Mouse (Mus musculus) urinary bladder, adult 2 months (tissue): ENCODE data around the gene Ktn1. TPM values are rescaled to one million over a fixed set of nuclear protein-coding genes. Genes with fewer than 3 reads are reported as not detected.

ENCODE experiments used
- DNase-seq: peaks from one replicate; pipeline ENCODE4 v3.0.0; 2022; ENCODE audit warnings: low spot score
- polyA plus RNA-seq: library from polyadenylated mRNA; depleted of rRNA; stranded (reverse); fragments of >200 nt; gene quantifications from 2 replicates; pipeline ENCODE4 v1.2.3, GENCODE M21; 2012; rRNA removed

Ktn1 gene
- polyA plus RNA-seq, result 50.8 and 54.8 TPM in 2 replicates

DNA sequence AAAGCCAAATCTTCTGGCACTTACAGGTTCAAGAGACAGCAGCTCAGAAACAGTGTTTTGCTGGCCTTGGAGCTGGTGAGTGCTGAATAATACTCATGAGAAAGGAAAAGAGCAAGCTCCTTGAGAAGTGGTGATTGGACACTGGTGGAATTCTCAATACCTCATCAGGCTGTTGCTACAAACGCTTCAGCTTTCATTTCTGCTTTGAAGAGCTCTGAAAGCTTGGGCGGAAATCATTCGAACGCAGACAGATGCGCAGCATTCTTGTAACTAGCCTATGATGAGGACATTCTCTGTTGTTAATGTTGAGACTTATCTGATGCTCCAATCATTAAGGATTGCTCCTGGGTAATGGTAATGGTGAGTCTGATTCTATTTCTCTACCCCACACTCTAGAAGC lies at the start of gene Ktn1:
TSS of gene Ktn1 (plus strand) at position 231 of the 400 bp plus-strand sequence.
- DNase-seq, result no peak

GRCm38 (mm10) chr14:47613254-47613653 lies 35.0 kb upstream of the Ktn1 start:
- no peak for DNase-seq

- DNase-seq, result no peak
Observed at GRCm38 (mm10) chr14:47618891-47619290, 29.4 kb upstream of the Ktn1 start.

DNA sequence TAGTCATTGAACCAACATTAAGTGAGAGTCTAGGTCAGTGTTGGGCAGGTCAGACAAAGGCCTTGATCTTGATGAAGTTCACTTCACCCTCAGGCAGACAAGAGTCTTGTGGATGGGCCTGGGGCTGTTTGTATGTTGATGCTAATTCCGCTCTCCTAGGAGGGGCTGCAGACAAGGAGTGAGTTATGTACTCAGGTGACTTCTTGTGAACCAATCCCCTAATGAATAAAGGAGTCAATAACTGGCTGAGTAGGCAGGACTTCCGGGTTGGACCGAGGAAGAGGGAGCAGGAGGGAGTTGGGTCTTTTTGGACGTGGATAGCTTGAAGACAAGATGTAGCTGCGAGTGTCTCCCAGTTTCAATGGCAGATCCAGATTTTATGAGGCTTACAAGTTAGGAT lies 26.3 kb upstream of the Ktn1 start:
- DNase-seq, result no peak

DNA sequence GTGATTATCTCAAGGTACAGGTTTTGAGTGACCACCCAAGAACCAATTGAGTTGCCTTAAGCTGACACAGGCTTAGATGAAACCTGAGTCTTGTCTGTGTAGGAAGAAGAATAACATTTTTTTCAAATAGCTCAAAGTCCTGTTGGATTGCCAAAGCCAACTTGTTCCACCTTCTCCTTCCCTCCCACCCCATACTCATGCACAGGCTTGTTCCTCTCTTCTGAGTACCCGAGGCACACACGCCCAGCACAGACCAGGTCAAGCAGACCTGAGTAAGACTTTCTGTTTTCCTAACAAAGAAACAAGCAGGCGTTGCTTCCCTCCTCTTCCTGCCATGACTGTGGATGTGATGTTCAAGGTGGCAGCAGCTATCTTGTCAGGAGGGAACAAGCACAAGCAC lies 23.4 kb upstream of the Ktn1 start:
- DNase-seq, result no peak

DNA sequence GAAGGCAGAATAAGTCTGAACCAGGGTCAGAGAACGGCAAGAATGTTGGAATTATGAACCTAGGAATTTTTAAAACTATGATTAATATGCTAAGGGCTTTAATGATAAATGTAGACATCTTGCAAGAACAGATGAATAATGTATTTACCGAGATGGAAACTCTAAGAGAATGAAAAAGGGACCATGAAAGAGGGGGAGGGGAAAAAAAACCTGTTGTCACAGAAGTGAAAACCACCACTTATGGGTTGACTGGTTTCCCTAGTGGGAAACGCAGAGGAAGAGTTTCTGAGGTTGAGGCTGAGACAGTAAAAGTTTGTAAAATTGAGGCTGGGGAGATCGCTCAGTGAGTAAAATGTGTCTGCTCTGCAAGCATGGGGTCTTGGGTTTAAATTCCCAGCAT lies 22.1 kb upstream of the Ktn1 start:
- no peak for DNase-seq

DNA sequence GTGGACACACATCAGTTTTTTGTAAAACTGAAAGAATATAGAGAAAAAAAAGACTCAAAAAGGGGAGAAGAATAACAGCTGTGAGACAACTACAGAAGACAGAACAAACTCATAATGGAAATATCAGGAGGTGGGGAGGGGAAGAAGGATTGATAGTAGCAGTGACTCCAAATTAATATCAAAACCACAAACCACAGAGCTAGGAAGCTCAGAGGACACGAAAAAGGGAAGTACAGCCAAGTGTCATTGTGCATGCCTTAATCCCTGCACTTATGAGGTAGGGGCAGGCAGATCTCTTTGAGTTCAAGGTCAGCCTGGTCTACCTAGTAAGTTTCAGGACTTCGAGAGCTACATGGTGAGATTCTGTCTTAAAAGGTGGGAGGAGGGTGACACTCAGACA lies 21.4 kb upstream of the Ktn1 start:
- DNase-seq, result no peak

DNA sequence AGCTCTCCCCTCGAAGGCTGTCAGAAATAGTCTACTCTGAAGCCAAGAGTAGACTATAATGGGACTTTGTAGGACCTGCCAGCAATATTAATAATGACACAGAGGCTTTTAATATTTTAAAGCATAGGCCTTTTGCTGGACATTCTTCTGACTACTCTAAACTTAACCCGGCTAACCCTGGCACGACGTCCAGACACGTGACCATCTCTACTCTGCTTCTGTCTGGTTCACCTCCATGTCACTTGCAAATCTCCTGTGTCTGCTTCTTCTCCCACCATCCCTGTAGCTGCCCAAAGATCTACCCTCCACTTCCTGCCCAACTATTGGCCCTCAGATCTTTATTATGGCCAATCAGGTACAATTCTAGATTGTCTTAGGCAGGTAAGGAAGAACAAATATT lies 20.9 kb upstream of the Ktn1 start:
- no peak for DNase-seq

DNA sequence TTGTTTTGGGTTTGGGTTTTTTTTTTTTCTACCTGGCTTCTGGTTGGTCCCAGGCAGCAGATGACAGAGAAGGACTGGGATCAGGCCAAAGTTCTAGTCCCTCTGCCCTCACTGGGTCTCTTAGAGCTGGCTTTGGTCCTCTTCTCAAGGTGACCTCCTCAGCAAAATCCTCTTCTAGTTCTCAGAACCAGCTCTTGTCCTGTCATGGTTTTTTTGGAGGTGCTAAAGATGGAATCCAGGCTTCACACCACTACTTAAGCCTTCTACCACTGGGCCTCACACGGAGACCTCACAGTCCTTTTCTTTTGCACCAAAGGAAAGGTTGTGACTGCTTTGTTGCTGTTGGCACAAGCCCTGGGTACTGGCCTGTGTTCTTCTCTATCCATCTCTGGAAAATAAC lies 15.8 kb upstream of the Ktn1 start:
- no peak for DNase-seq

DNA sequence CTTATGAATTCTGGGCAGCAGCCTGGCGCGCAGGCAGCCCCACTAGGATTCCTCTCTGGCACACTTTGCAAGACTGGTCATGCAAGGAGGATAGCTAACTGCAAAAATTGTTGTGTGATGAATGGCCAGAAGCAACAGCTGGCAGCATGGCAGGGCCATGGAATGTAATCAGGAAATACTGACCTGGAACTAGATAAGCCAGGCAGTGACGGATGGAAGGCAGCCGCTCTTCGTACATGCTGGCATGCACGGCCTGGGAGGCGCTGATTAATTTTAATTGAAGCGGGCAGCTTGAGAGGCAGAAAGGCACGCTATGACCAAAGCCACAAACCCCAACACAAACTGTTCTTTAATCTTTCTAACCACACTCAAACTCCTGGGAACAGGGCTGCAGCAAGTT lies 13.8 kb upstream of the Ktn1 start:
- no peak for DNase-seq

DNA sequence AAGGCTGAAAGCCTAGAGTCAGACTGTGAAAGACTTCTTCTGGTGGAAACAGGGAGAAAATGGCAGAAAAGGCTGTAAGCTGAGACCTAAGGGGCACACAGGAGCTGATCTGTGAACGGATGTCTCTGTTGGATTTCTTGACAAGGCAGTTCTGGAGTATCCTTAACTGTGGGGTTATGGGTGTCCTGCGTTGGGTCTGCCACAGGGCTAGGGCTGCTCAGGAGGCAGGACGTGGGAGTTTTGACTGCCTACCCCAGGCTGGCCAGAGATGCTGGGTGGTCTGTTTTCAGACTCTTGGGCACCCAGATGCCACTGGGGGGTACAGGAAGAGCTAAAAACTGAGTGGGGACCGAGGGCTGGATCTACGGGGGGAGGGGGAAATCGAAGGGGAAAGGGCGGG lies 13.4 kb upstream of the Ktn1 start:
- no peak for DNase-seq

- DNase-seq, result no peak
Observed at GRCm38 (mm10) chr14:47638316-47638895, 9.8 kb upstream of the Ktn1 start.

- DNase-seq, result no peak
Observed at GRCm38 (mm10) chr14:47645620-47646019, 2.6 kb upstream of the Ktn1 start.

DNA sequence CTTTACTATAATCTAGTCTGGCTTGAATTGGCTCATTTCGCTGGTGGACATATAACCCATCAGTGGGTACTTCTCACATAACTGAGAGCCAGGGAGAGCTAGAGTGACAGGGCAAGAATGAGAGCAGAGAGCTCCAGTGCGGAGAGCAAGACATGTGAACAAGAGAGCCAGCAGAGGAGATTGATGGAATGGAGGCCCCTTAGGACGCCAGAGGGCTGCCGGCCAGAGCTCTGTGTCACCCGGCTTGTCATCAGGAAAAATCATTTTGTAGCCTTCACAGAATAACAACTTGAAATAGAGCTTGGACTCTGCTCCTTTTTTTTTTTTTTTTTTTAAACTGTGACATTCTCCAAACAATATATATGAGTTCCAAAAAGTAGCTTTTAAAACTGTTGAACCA lies 2.0 kb upstream of the Ktn1 start:
- DNase-seq, result no peak

DNA sequence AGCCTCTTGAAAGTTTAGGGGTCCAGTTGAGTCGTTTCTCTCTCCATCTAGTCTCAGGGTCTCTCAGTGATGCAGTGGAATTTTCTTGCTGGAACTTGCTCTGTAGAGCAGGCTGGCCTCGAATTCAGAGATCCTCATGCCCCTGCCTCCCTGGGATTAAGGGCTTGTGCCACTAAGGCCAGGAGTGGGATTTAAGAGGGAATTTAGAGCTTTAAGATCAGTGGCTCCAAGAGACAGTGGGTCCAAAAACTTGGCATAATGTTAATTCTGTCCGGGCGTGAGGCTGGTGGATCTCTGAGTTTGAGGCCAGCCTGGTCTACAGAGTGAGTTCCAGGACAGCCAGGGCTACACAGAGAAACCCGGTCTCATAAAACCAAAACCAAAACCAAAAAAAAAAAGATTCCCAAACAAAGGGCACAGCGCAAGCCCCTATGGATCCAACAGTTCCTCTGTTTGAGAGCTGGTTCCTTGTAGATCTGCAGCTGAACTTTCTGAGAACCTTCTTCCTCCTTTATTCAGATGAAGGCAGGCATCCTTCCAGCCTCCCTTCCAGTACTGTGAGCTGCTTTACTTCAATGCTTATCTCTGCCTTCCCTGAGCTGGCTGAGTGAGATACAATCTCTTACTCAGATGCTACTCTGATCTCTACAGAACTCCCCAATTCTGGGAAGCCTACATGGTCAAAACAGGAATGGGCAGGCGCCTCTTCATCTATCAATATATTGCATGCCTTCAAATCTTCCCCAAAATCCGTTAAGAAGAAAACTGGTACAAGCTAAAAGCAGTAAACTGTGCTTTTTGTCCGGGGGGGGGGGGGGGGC lies 1.3 kb upstream of the Ktn1 start:
- DNase-seq, result no peak

GRCm38 (mm10) chr14:47648706-47649630 lies 720 bp downstream of the Ktn1 start:
- peak; percentile 76 for DNase-seq

GRCm38 (mm10) chr14:47649631-47650337 lies 1.5 kb downstream of the Ktn1 start:
- DNase-seq, result no peak

DNA sequence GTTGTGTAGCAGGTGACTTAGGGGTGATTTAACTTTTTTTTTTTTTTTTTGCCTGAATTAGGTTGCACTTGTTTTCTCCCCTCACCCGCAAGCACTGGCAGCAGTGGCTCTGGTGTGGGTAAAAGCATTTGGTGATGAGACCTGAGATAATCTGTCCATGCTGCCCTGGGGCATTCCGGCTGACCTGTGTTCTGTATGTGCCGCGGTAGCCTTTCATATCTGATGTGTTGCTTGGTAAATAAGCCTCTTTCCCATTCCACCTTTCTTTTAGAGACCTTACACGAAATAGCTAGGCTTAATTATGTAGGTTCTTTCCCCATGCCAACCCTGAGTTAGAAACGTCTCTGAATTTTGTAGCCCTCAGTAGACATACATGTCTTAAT lies 2.1 kb downstream of the Ktn1 start:
- DNase-seq, result no peak

DNA sequence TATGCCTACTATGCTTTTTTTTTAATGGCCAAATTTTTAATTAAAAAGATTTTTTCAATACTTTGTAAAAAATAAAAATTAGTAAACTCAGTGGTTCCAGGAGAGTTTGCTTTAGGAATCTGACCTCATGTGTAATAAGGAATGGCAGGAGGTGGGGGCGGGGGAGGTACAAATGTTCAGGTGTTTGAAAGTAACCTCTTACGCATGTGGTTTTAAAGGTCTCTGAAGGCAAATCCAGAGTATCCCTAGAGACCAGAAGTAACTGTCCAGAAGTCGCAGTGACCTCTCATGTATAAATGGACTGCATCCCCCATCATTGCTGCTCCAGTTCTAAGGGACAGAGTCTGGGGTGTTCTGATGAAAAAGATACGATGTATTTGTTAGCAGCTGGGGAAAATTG lies 3.0 kb downstream of the Ktn1 start:
- DNase-seq, result no peak

DNA sequence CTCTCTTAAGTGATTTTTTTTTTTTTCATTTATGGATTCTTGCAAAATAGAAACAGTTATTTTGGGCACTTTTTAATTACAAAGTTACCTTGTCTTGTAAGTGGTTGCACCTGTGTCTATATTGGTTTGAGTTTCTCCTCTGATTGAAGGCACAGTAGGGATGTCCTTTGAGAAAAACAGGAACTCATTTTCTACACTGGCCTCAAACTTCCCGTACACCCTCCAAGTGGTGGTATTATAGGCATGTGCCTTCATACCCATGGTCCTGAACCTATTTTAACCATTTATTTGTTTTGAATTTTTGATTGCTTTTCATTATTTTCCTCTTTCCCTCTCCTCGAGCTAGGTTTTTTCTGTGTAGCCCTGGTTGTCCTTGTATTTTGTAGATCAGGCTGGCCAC lies 7.2 kb downstream of the Ktn1 start:
- DNase-seq, result no peak

- no peak for DNase-seq
Observed at GRCm38 (mm10) chr14:47663844-47664469, 15.7 kb downstream of the Ktn1 start.
